Mouse (Mus musculus): ENCODE measurements at regions not wholly inside any gene's neighbourhood (a gene's known extent, or its start where the extent isn't known, plus 50 kb on each side); places are given as distances from the start of the nearest gene placed in this dataset.

GRCm38 (mm10) chr9:5822234-5822633, 346.1 kb upstream of the Pdgfd start:
- H3K9me3 ChIP-seq (ENCODE audit: low read length), result peaks cover 4% of the 10 kb centered on the region; the same call in 1 of the 2 replicates
- no peak overlapping the region for H3K9ac ChIP-seq
- DNase-seq (no peak), ATAC-seq (peak; percentile 81; the same call in 1 of the 2 replicates)
- no peak overlapping the region for H3K27ac ChIP-seq (ENCODE audit: low read depth, low read length)
- H3K4me1 ChIP-seq (ENCODE audit: insufficient read depth), result no peaks in the 10 kb centered on the region
- no peaks in the 10 kb centered on the region for H3K36me3 ChIP-seq (ENCODE audit: insufficient read depth)
- no peak overlapping the region for H3K4me2 ChIP-seq (ENCODE audit: low read depth)
- no peak for TF ChIP-seq CTCF (IDR thresholded peaks at IDR 0.05; ENCODE audit: low read depth)
- no peaks in the 10 kb centered on the region for H3K27me3 ChIP-seq (ENCODE audit: insufficient read depth, low read length)
- H3K4me3 ChIP-seq (ENCODE audit: low read depth, low read length), result no peak overlapping the region

GRCm38 (mm10) chr9:5828871-5829270, 339.5 kb upstream of the Pdgfd start:
- TF ChIP-seq CTCF (IDR thresholded peaks at IDR 0.05; ENCODE audit: low read depth), result no peak
- no peaks in the 10 kb centered on the region for H3K9me3 ChIP-seq (ENCODE audit: low read length)
- no peak overlapping the region for H3K9ac ChIP-seq
- ATAC-seq (no peak), DNase-seq (no peak)
- H3K27ac ChIP-seq (ENCODE audit: low read depth, low read length), result no peak overlapping the region
- H3K36me3 ChIP-seq (ENCODE audit: insufficient read depth), result no peaks in the 10 kb centered on the region
- no peaks in the 10 kb centered on the region for H3K27me3 ChIP-seq (ENCODE audit: insufficient read depth, low read length)
- H3K4me3 ChIP-seq (ENCODE audit: low read depth, low read length), result no peak overlapping the region
- H3K4me1 ChIP-seq (ENCODE audit: insufficient read depth), result no peaks in the 10 kb centered on the region
- no peak overlapping the region for H3K4me2 ChIP-seq (ENCODE audit: low read depth)

- no peaks in the 10 kb centered on the region for H3K9me3 ChIP-seq (ENCODE audit: low read length)
- no peak overlapping the region for H3K4me3 ChIP-seq (ENCODE audit: low read depth, low read length)
- no peak overlapping the region for H3K9ac ChIP-seq
- no peaks in the 10 kb centered on the region for H3K36me3 ChIP-seq (ENCODE audit: insufficient read depth)
- H3K27me3 ChIP-seq (ENCODE audit: insufficient read depth, low read length), result no peaks in the 10 kb centered on the region
- ATAC-seq (no peak), DNase-seq (no peak)
- no peak overlapping the region for H3K27ac ChIP-seq (ENCODE audit: low read depth, low read length)
- WGBS, result 65% methylated on average over 3 of the region's 3 CpGs
- no peaks in the 10 kb centered on the region for H3K4me1 ChIP-seq (ENCODE audit: insufficient read depth)
- no peak for TF ChIP-seq CTCF (IDR thresholded peaks at IDR 0.05; ENCODE audit: low read depth)
- no peak overlapping the region for H3K4me2 ChIP-seq (ENCODE audit: low read depth)
These were observed 326.0 kb upstream of the Pdgfd start for GRCm38 (mm10) chr9:5842381-5842780.

- no peak overlapping the region for H3K9ac ChIP-seq
- DNase-seq (no peak), ATAC-seq (no peak)
- WGBS, result 88% methylated on average over 1 of the region's 1 CpGs
- TF ChIP-seq CTCF (IDR thresholded peaks at IDR 0.05; ENCODE audit: low read depth), result no peak
- no peaks in the 10 kb centered on the region for H3K9me3 ChIP-seq (ENCODE audit: low read length)
- no peak overlapping the region for H3K27ac ChIP-seq (ENCODE audit: low read depth, low read length)
- no peak overlapping the region for H3K4me3 ChIP-seq (ENCODE audit: low read depth, low read length)
- H3K36me3 ChIP-seq (ENCODE audit: insufficient read depth), result no peaks in the 10 kb centered on the region
- no peaks in the 10 kb centered on the region for H3K27me3 ChIP-seq (ENCODE audit: insufficient read depth, low read length)
- H3K4me2 ChIP-seq (ENCODE audit: low read depth), result no peak overlapping the region
- no peaks in the 10 kb centered on the region for H3K4me1 ChIP-seq (ENCODE audit: insufficient read depth)
These were observed 288.7 kb upstream of the Pdgfd start for GRCm38 (mm10) chr9:5879725-5880124.

- WGBS, result 43% methylated on average over 1 of the region's 1 CpGs
- no peaks in the 10 kb centered on the region for H3K9me3 ChIP-seq (ENCODE audit: low read length)
- H3K4me3 ChIP-seq (ENCODE audit: low read depth, low read length), result no peak overlapping the region
- H3K9ac ChIP-seq, result no peak overlapping the region
- no peaks in the 10 kb centered on the region for H3K36me3 ChIP-seq (ENCODE audit: insufficient read depth)
- TF ChIP-seq CTCF (IDR thresholded peaks at IDR 0.05; ENCODE audit: low read depth), result no peak
- H3K27ac ChIP-seq (ENCODE audit: low read depth, low read length), result no peak overlapping the region
- no peak overlapping the region for H3K4me2 ChIP-seq (ENCODE audit: low read depth)
- no peaks in the 10 kb centered on the region for H3K27me3 ChIP-seq (ENCODE audit: insufficient read depth, low read length)
- no peak for ATAC-seq
- no peak for DNase-seq
- H3K4me1 ChIP-seq (ENCODE audit: insufficient read depth), result no peaks in the 10 kb centered on the region
These were observed 245.9 kb upstream of the Pdgfd start for GRCm38 (mm10) chr9:5922526-5922925.

- DNase-seq, result no peak
- Histone ChIP-seq H3K4me2 (ENCODE audit: low read depth) (no peak overlapping the region), H3K27me3 (ENCODE audit: insufficient read depth, low read length) (no peaks in the 10 kb centered on the region), H3K9me3 (ENCODE audit: low read length) (no peaks in the 10 kb centered on the region), H3K4me1 (ENCODE audit: insufficient read depth) (no peaks in the 10 kb centered on the region), H3K36me3 (ENCODE audit: insufficient read depth) (no peaks in the 10 kb centered on the region), H3K4me3 (ENCODE audit: low read depth, low read length) (no peak overlapping the region), H3K9ac (no peak overlapping the region), H3K27ac (ENCODE audit: low read depth, low read length) (no peak overlapping the region)
- TF ChIP-seq CTCF (IDR thresholded peaks at IDR 0.05; ENCODE audit: low read depth), result no peak
- no peak for ATAC-seq
- 87% methylated on average over 19 of the region's 19 CpGs for WGBS
These were observed 240.1 kb upstream of the Pdgfd start for GRCm38 (mm10) chr9:5928166-5928850.

GRCm38 (mm10) chr9:5972292-5972691, 196.1 kb upstream of the Pdgfd start:
- 66% methylated on average over 1 of the region's 1 CpGs for WGBS
- no peaks in the 10 kb centered on the region for H3K36me3 ChIP-seq (ENCODE audit: insufficient read depth)

More at GRCm38 (mm10) chr9:5972292-5972691, 196.1 kb upstream of the Pdgfd start:
- TF ChIP-seq CTCF (IDR thresholded peaks at IDR 0.05; ENCODE audit: low read depth), result no peak
- H3K4me1 ChIP-seq (ENCODE audit: insufficient read depth), result no peaks in the 10 kb centered on the region
- H3K4me3 ChIP-seq (ENCODE audit: low read depth, low read length), result no peak overlapping the region
- no peak overlapping the region for H3K4me2 ChIP-seq (ENCODE audit: low read depth)
- no peak overlapping the region for H3K27ac ChIP-seq (ENCODE audit: low read depth, low read length)
- H3K9ac ChIP-seq, result no peak overlapping the region
- DNase-seq (no peak), ATAC-seq (no peak)
- H3K27me3 ChIP-seq (ENCODE audit: insufficient read depth, low read length), result no peaks in the 10 kb centered on the region
- H3K9me3 ChIP-seq (ENCODE audit: low read length), result no peaks in the 10 kb centered on the region

Measured in forebrain, postnatal 0 days (tissue).